Mouse (Mus musculus) heart, postnatal 10 days (tissue): Measurements from ENCODE around the gene Itpr1. TPM values are rescaled to one million over a fixed set of nuclear protein-coding genes. Genes with fewer than 3 reads are reported as not detected.

Experiments used
- DNase-seq, 2 experiments: peaks; one replicate each; pipeline ENCODE4 v3.0.0; 2021
- intact Hi-C: fragments of 180-260 bp; cut with DNase I; formaldehyde crosslinking; loops from one replicate; pipeline ENCODE4 v1.15.1; 2025
- total RNA-seq, 2 experiments: library from RNA; stranded (reverse); gene quantifications; 2 replicates each; pipeline ENCODE4 v1.2.3; 2021

The Itpr1 gene
- total RNA-seq, 2 experiments from 2014 or later, result 66.2 TPM

- intact Hi-C loops, result no loop called here
Measured at GRCm38 (mm10) chr6:108273451-108273850, 60.6 kb downstream of the Itpr1 start.

GRCm38 (mm10) chr6:108274364-108275084 is 61.6 kb downstream of the Itpr1 start:
- peak; percentile 54 to 67 for DNase-seq
- intact Hi-C loops, result no loop called here

More at GRCm38 (mm10) chr6:108273451-108273850, 60.6 kb downstream of the Itpr1 start:
- no peak for DNase-seq

GRCm38 (mm10) chr6:108276880-108277507 is 64.1 kb downstream of the Itpr1 start:
- intact Hi-C loops, result no loop called here
- no peak for DNase-seq

GRCm38 (mm10) chr6:108277622-108278396 is 64.9 kb downstream of the Itpr1 start:
- DNase-seq, result peak; percentile 69 to 75
- intact Hi-C loops, result no loop called here

GRCm38 (mm10) chr6:108278826-108279630 is 66.1 kb downstream of the Itpr1 start:
- intact Hi-C loops, result no loop called here
- DNase-seq, result no peak

- intact Hi-C loops, result no loop called here
- no peak for DNase-seq
Measured at GRCm38 (mm10) chr6:108282131-108282530, 69.2 kb downstream of the Itpr1 start.

- intact Hi-C loops, result no loop called here
- DNase-seq, result peak; percentile 46 to 48
Measured at GRCm38 (mm10) chr6:108282621-108283020, 69.7 kb downstream of the Itpr1 start.

- DNase-seq, result no peak
- intact Hi-C loops, result no loop called here
Measured at GRCm38 (mm10) chr6:108284688-108285087, 71.8 kb downstream of the Itpr1 start.

- DNase-seq, result no peak
- intact Hi-C loops, result no loop called here
Measured at GRCm38 (mm10) chr6:108288979-108289378, 76.1 kb downstream of the Itpr1 start.

- intact Hi-C loops, result no loop called here
- no peak for DNase-seq
Measured at GRCm38 (mm10) chr6:108290978-108291377, 78.1 kb downstream of the Itpr1 start.

GRCm38 (mm10) chr6:108291556-108291955 is 78.7 kb downstream of the Itpr1 start:
- intact Hi-C loops, result no loop called here
- no peak for DNase-seq

GRCm38 (mm10) chr6:108301856-108302255 is 89.0 kb downstream of the Itpr1 start:
- intact Hi-C loops, result no loop called here

GRCm38 (mm10) chr6:108303619-108304567 is 91.0 kb downstream of the Itpr1 start:
- intact Hi-C loops, result no loop called here
- DNase-seq, result no peak

More at GRCm38 (mm10) chr6:108301856-108302255, 89.0 kb downstream of the Itpr1 start:
- no peak for DNase-seq

- intact Hi-C loops, result no loop called here
- DNase-seq, result peak in 1 of 2 experiments; percentile 31
Measured at GRCm38 (mm10) chr6:108305171-108305779, 92.4 kb downstream of the Itpr1 start.

GRCm38 (mm10) chr6:108306240-108306639 is 93.3 kb downstream of the Itpr1 start:
- intact Hi-C loops, result loop anchor here (1.0 to 2.0 kb wide), 2 partner anchors 21 to 93 kb away; partner anchors contain the start of gene Itpr1
- peak; percentile 72 to 73 for DNase-seq

- intact Hi-C loops, result loop anchor here (1.0 to 2.0 kb wide), 2 partner anchors 20 to 94 kb away; partner anchors contain the start of gene Itpr1
- DNase-seq, result no peak
Measured at GRCm38 (mm10) chr6:108306910-108307584, 94.2 kb downstream of the Itpr1 start.

GRCm38 (mm10) chr6:108307770-108308169 is 94.9 kb downstream of the Itpr1 start:
- no peak for DNase-seq
- intact Hi-C loops, result loop anchor here (2.0 kb wide), 1 partner anchor 95 kb away; the partner anchor contains the start of gene Itpr1
